Mouse (Mus musculus): ENCODE measurements around the gene Lrrc8a. TPM values are rescaled to one million over a fixed set of nuclear protein-coding genes. Genes with fewer than 3 reads are reported as not detected.

The Lrrc8a gene
- polyA plus RNA-seq (2017; shearing (Covaris generic)): 7.8 TPM

GRCm38 (mm10) chr2:30237199-30237880 lies at the start of gene Lrrc8a:
Lrrc8a (plus strand) TSS chr2:30237715.

GRCm38 (mm10) chr2:30205629-30206357 lies 31.7 kb upstream of the Lrrc8a start, which contains the start of gene Kyat1:
Kyat1 (minus strand) TSS chr2:30205847.

GRCm38 (mm10) chr2:30240267-30240666 lies 2.8 kb downstream of the Lrrc8a start, which contains the start of gene Gm28035:
Gm28035 (plus strand) TSS chr2:30240567.

DNA sequence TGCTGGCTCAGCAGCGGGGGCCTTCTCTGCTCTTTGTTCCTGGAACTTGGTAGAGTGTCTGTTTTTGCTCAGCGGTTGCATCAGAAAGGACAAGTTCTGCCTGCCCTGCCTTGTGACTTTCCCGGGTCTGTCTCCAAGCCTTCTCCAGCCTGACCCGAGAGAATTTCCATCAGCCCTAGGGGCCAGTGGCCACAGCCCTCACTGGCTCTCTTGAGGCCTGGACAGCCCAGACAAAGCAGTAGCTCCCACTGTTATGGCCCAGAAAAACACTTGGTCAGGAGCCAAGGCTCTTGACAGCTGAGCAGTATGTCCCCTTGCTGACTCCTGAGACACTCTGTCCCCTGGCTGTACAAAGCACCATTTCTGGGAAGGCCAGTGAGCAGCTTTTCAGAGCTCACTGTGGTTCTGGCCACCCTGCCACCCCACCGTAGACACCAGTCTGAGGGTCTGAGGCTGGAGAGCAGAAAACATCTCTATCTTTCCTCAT lies 28.3 kb downstream of the Lrrc8a start, which contains the start of gene Phyhd1:
TSS of gene Phyhd1 (plus strand) at position 437 of the 487 bp plus-strand sequence.

DNA sequence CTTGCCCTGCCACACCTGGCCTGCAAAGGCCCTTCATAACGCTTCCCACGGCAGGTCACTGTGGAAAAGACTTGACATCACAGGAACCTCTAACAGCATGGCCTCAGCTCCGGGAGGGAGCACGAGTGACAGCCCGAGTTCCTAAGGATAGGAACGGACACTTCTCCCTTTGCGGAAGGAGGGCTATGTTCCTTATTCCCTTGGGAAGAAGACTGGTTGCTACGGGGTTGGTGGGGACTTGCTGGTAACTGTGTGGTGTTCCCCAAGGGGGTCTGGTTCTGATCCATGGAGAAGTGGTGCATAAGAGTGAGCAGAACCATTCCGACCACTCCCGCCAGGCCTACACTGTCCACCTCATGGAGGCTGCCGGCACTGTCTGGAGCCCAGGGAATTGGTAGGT lies 43.2 kb downstream of the Lrrc8a start, which contains the start of gene Gm28038:
TSS of gene Gm28038 (plus strand) at position 301 of the 400 bp plus-strand sequence.

GRCm38 (mm10) chr2:30286192-30287026 lies 48.9 kb downstream of the Lrrc8a start, which contains the start of the genes Dolk and Nup188:
Dolk (minus strand) TSS chr2:30286334.
Nup188 (plus strand) TSS chr2:30286397.

Other genes starting within 250 kb of the Lrrc8a start
- 1.3 TPM for gene Wdr34, start 188.8 kb upstream of the Lrrc8a start, polyA plus RNA-seq (2017; shearing (Covaris generic))
- 144 TPM for gene Set, start 180.3 kb upstream of the Lrrc8a start, polyA plus RNA-seq (2017; shearing (Covaris generic))
- gene Pkn3, start 160.0 kb upstream of the Lrrc8a start, polyA plus RNA-seq (2017; shearing (Covaris generic)): 1.2 TPM
- 30.3 TPM for gene Zdhhc12, start 144.1 kb upstream of the Lrrc8a start, polyA plus RNA-seq (2017; shearing (Covaris generic))
- 34.3 TPM for gene Zer1, start 113.1 kb upstream of the Lrrc8a start, polyA plus RNA-seq (2017; shearing (Covaris generic))
- gene Tbc1d13, start 104.0 kb upstream of the Lrrc8a start, polyA plus RNA-seq (2017; shearing (Covaris generic)): 7.7 TPM
- gene Endog, start 66.2 kb upstream of the Lrrc8a start, polyA plus RNA-seq (2017; shearing (Covaris generic)): 2.3 TPM
- gene Spout1, start 59.3 kb upstream of the Lrrc8a start, polyA plus RNA-seq (2017; shearing (Covaris generic)): 42.8 TPM
- gene Kyat1, start 31.9 kb upstream of the Lrrc8a start, polyA plus RNA-seq (2017; shearing (Covaris generic)): 12.3 TPM
- gene Gm28035, start 2.9 kb downstream of the Lrrc8a start, polyA plus RNA-seq (2017; shearing (Covaris generic)): 3.9 TPM
- gene Phyhd1, start 28.5 kb downstream of the Lrrc8a start, polyA plus RNA-seq (2017; shearing (Covaris generic)): 7.2 TPM
- not detected for gene Gm28038, start 43.3 kb downstream of the Lrrc8a start, polyA plus RNA-seq (2017; shearing (Covaris generic))
- 17.4 TPM for gene Dolk, start 48.6 kb downstream of the Lrrc8a start, polyA plus RNA-seq (2017; shearing (Covaris generic))
- 27.8 TPM for gene Nup188, start 48.7 kb downstream of the Lrrc8a start, polyA plus RNA-seq (2017; shearing (Covaris generic))
- 148 TPM for gene Sh3glb2, start 121.6 kb downstream of the Lrrc8a start, polyA plus RNA-seq (2017; shearing (Covaris generic))
- 15.6 TPM for gene Miga2, start 126.5 kb downstream of the Lrrc8a start, polyA plus RNA-seq (2017; shearing (Covaris generic))
- gene Dolpp1, start 154.5 kb downstream of the Lrrc8a start, polyA plus RNA-seq (2017; shearing (Covaris generic)): 38.7 TPM
- gene Crat, start 178.1 kb downstream of the Lrrc8a start, polyA plus RNA-seq (2017; shearing (Covaris generic)): 6.7 TPM
- gene Ptpa, start 178.3 kb downstream of the Lrrc8a start, polyA plus RNA-seq (2017; shearing (Covaris generic)): 126 TPM
- 0.13 TPM for gene Ier5l, start 236.5 kb downstream of the Lrrc8a start, polyA plus RNA-seq (2017; shearing (Covaris generic))